Mouse (Mus musculus) liver, embryonic 14.5 days (tissue): Measurements from ENCODE around the gene Tmed3. TPM values are rescaled to one million over a fixed set of nuclear protein-coding genes. Genes with fewer than 3 reads are reported as not detected.

ENCODE experiments used
- ATAC-seq: fragments of 200-750 bp; cut with Nextera tagmentation; 2 replicates; pipeline ENCODE4 v1.8.0; 2017; ENCODE audit warnings: moderate number of reproducible peaks, mild to moderate bottlenecking, moderate library complexity; ENCODE audit not compliant: insufficient read depth
- DNase-seq, 3 experiments: peaks; one replicate each; pipeline ENCODE4 v3.0.0-alpha.2; 2012 to 2013; ENCODE audit warnings: low read depth in 3 of 3, low spot score in 3 of 3
- H3K27ac ChIP-seq: fragments of 300-500 bp; sonication (generic); 2 replicates; pipeline ENCODE4 v1.5.1; 2014; ENCODE audit warnings: moderate library complexity, mild to moderate bottlenecking, control low read depth, inconsistent platforms
- H3K27me3 ChIP-seq: fragments of 300-500 bp; sonication (generic); 2 replicates; pipeline ENCODE4 v1.6.1; 2014; ENCODE audit warnings: mild to moderate bottlenecking, low read length, moderate library complexity; ENCODE audit not compliant: control insufficient read depth, insufficient read depth
- H3K36me3 ChIP-seq: fragments of 300-500 bp; sonication (generic); replicated peaks from 2 replicates; pipeline ENCODE4 v1.6.1; 2014; ENCODE audit warnings: low read depth; ENCODE audit not compliant: control insufficient read depth, insufficient read depth
- H3K4me1 ChIP-seq, 2 experiments: fragments of 200-500 bp in 1 of 2; fragments of 300-500 bp in 1 of 2; sonication (generic) in 1 of 2; replicated peaks; 2 replicates each; pipeline ENCODE4 v1.6.1; 2012 to 2014; ENCODE audit warnings: antibody characterized with exemption in 1 of 2, inconsistent platforms in 1 of 2, low read length in 1 of 2; ENCODE audit not compliant: control insufficient read depth in 2 of 2, insufficient read depth in 2 of 2
- H3K4me2 ChIP-seq: fragments of 300-500 bp; sonication (generic); 2 replicates; pipeline ENCODE4 v1.6.1; 2014; ENCODE audit warnings: low read depth, mild to moderate bottlenecking, control low read depth, moderate library complexity
- H3K4me3 ChIP-seq, 2 experiments: fragments of 200-500 bp in 1 of 2; fragments of 300-500 bp in 1 of 2; sonication (generic) in 1 of 2; 2 replicates each; pipeline ENCODE4 v1.5.1; 2012 to 2014; ENCODE audit warnings: low read depth in 2 of 2, low read length in 2 of 2, mild to moderate bottlenecking in 2 of 2, control low read depth in 1 of 2, inconsistent platforms in 1 of 2, moderate library complexity in 1 of 2; ENCODE audit not compliant: insufficient read depth in 1 of 2
- H3K9ac ChIP-seq: fragments of 300-500 bp; sonication (generic); replicated peaks from 2 replicates; pipeline ENCODE4 v1.6.1; 2014; ENCODE audit warnings: mild to moderate bottlenecking, control low read depth, moderate library complexity
- H3K9me3 ChIP-seq: fragments of 300-500 bp; sonication (generic); 2 replicates; pipeline ENCODE4 v1.6.1; 2016; ENCODE audit warnings: low read length, mixed read lengths; ENCODE audit not compliant: control insufficient read depth
- CTCF ChIP-seq: IDR thresholded peaks from 2 replicates; pipeline ENCODE4 v1.5.1; 2016; ENCODE audit warnings: antibody characterized with exemption, low read depth, control low read depth
- EP300 ChIP-seq: IDR thresholded peaks from 2 replicates; pipeline ENCODE4 v1.6.1; 2016; ENCODE audit warnings: antibody characterized with exemption, low read depth
- WGBS: fragments of 180-500 bp; shearing (Covaris S2); extraction: QIAGEN DNeasy Blood & Tissue Kit; methylation state at CpG from one replicate; pipeline ENCODE4 v1.1.7; 2014; ENCODE audit not compliant: insufficient replicate concordance; 5-methylcytosine and 5-hydroxymethylcytosine counted together
- polyA plus RNA-seq, 2 experiments: library from polyadenylated mRNA; depleted of rRNA in 1 of 2; stranded (reverse) in 1 of 2; unstranded in 1 of 2; fragments of >200 nt; fragmentation: Nextera tagmentation in 1 of 2; extraction: Ambion mirVana in 1 of 2; gene quantifications; 2 replicates each; pipeline versions ENCODE4 v1.2.1 to v1.2.3; 2012 to 2014

The Tmed3 gene
- polyA plus RNA-seq, 2 experiments = 21.5 to 39.1 TPM

- H3K27me3 ChIP-seq = no peaks in the 10 kb centered on the region
- H3K9me3 ChIP-seq = no peaks in the 10 kb centered on the region
- H3K4me3 ChIP-seq = no peak overlapping the region
- H3K4me1 ChIP-seq = peaks cover 2 to 9% of the 10 kb centered on the region in 2 experiments; a peak in 3 of 4 replicates
- no peak overlapping the region for H3K27ac ChIP-seq
- no peak for DNase-seq
- WGBS = 18% methylated on average over 4 of the region's 4 CpGs
- no peak overlapping the region for H3K4me2 ChIP-seq
- no peaks in the 10 kb centered on the region for H3K36me3 ChIP-seq
- TF ChIP-seq CTCF (peak; percentile 64), EP300 (no peak)
- no peak for ATAC-seq
- H3K9ac ChIP-seq = no peak overlapping the region
Observed at GRCm38 (mm10) chr9:89706906-89707305, 2.0 kb upstream of the Tmed3 start.

- TF ChIP-seq CTCF (no peak), EP300 (no peak)
- Histone ChIP-seq H3K4me1 (peaks cover 2 to 9% of the 10 kb centered on the region in 2 experiments; a peak in 3 of 4 replicates), H3K4me2 (peak overlapping the region; percentile 89), H3K27ac (no peak overlapping the region), H3K9me3 (no peaks in the 10 kb centered on the region), H3K36me3 (no peaks in the 10 kb centered on the region), H3K4me3 (peak overlapping the region; percentile 67 to 76), H3K9ac (peak overlapping the region; percentile 48), H3K27me3 (no peaks in the 10 kb centered on the region)
- peak; percentile 44 for ATAC-seq
- WGBS = 9% methylated on average over 10 of the region's 10 CpGs
- DNase-seq = no peak
Observed at GRCm38 (mm10) chr9:89705197-89705533, 297 bp upstream of the Tmed3 start.

GRCm38 (mm10) chr9:89700910-89701457 lies 3.9 kb downstream of the Tmed3 start:
- WGBS = 63% methylated on average over 2 of the region's 2 CpGs
- no peaks in the 10 kb centered on the region for H3K9me3 ChIP-seq
- peaks cover 2 to 7% of the 10 kb centered on the region in 2 experiments; a peak in 3 of 4 replicates for H3K4me1 ChIP-seq
- ATAC-seq (no peak), DNase-seq (no peak)
- H3K27me3 ChIP-seq = no peaks in the 10 kb centered on the region
- no peaks in the 10 kb centered on the region for H3K36me3 ChIP-seq
- H3K4me2 ChIP-seq = no peak overlapping the region
- H3K9ac ChIP-seq = no peak overlapping the region
- H3K4me3 ChIP-seq = no peak overlapping the region
- TF ChIP-seq CTCF (no peak), EP300 (no peak)
- no peak overlapping the region for H3K27ac ChIP-seq

GRCm38 (mm10) chr9:89695143-89695542 lies 9.7 kb downstream of the Tmed3 start:
- Histone ChIP-seq H3K36me3 (no peaks in the 10 kb centered on the region), H3K27ac (no peak overlapping the region), H3K4me1 (no peaks in the 10 kb centered on the region), H3K4me2 (no peak overlapping the region), H3K9me3 (no peaks in the 10 kb centered on the region), H3K27me3 (no peaks in the 10 kb centered on the region), H3K9ac (no peak overlapping the region), H3K4me3 (no peak overlapping the region)
- WGBS = 60% methylated on average over 1 of the region's 1 CpGs
- no peak for DNase-seq
- TF ChIP-seq CTCF (no peak), EP300 (no peak)
- no peak for ATAC-seq

- Histone ChIP-seq H3K9ac (no peak overlapping the region), H3K27me3 (no peaks in the 10 kb centered on the region), H3K4me3 (no peak overlapping the region), H3K4me2 (no peak overlapping the region), H3K4me1 (no peaks in the 10 kb centered on the region), H3K9me3 (no peaks in the 10 kb centered on the region), H3K36me3 (no peaks in the 10 kb centered on the region), H3K27ac (no peak overlapping the region)
- no peak for DNase-seq
- TF ChIP-seq CTCF (no peak), EP300 (no peak)
- ATAC-seq = no peak
- WGBS = 66% methylated on average over 2 of the region's 2 CpGs
Observed at GRCm38 (mm10) chr9:89693670-89694069, 11.2 kb downstream of the Tmed3 start.
